In genomic region chr14:48869956-48870355, GRCm38 (mm10) we compare ENCODE assay signal across 27 mouse cellular contexts.
"Had no signal": no experiment of that assay in that cellular context is flagged by ENCODE, and none has a peak within 500 bp of the region (broad histone marks: within the 10 kb centered on the region; RNA-seq: fewer than 3 reads in every experiment).

No protein-coding gene starts in this region.

- H3K36me3 ChIP-seq: heart, embryonic 13.5 days; heart, embryonic 15.5 days; hindbrain, embryonic 13.5 days; hindbrain, embryonic 15.5 days; kidney, embryonic 15.5 days; limb, embryonic 13.5 days; limb, embryonic 15.5 days had no signal

- H3K9ac ChIP-seq: heart, embryonic 13.5 days; heart, embryonic 15.5 days; hindbrain, embryonic 13.5 days; hindbrain, embryonic 15.5 days; kidney, embryonic 15.5 days; limb, embryonic 13.5 days; limb, embryonic 15.5 days had no signal

- H3K9me3 ChIP-seq: heart, embryonic 13.5 days; heart, embryonic 15.5 days; hindbrain, embryonic 13.5 days; hindbrain, embryonic 15.5 days; kidney, embryonic 15.5 days; limb, embryonic 13.5 days; limb, embryonic 15.5 days had no signal

- ATAC-seq: forebrain, embryonic 16.5 days; hindbrain, postnatal 0 days; intestine, embryonic 16.5 days had no signal

- DNase-seq: gastrocnemius, adult 2 months; gastrocnemius, postnatal 10 days; gastrocnemius, postnatal 25 days; heart, adult 11 months; heart, adult 2 months; heart, postnatal 14 days; heart, postnatal 36 days; kidney, adult 11 months; kidney, adult 2 months; kidney, adult 9 months; kidney, postnatal 14 days; kidney, postnatal 36 days; layer of hippocampus, adult 9-11 months; layer of hippocampus, postnatal 36 days; left cerebral cortex, postnatal 4 days had no signal

- H3K4me1 ChIP-seq: heart, embryonic 13.5 days; heart, embryonic 15.5 days; hindbrain, embryonic 13.5 days; hindbrain, embryonic 15.5 days; kidney, embryonic 15.5 days; limb, embryonic 13.5 days; limb, embryonic 15.5 days had no signal

- H3K27me3 ChIP-seq: heart, embryonic 13.5 days; heart, embryonic 15.5 days; hindbrain, embryonic 13.5 days; hindbrain, embryonic 15.5 days; limb, embryonic 13.5 days; limb, embryonic 15.5 days had no signal

- H3K4me3 ChIP-seq: gastrocnemius, adult 2 months; heart, adult 2 months; heart, embryonic 13.5 days; heart, embryonic 15.5 days; hindbrain, embryonic 13.5 days; hindbrain, embryonic 15.5 days; kidney, embryonic 15.5 days; limb, embryonic 13.5 days; limb, embryonic 15.5 days had no signal

- H3K27ac ChIP-seq: gastrocnemius, adult 2 months; heart, adult 2 months; heart, embryonic 13.5 days; heart, embryonic 15.5 days; hindbrain, embryonic 13.5 days; hindbrain, embryonic 15.5 days; hindbrain, postnatal 0 days; kidney, embryonic 15.5 days; kidney, postnatal 0 days; limb, embryonic 13.5 days; limb, embryonic 15.5 days had no signal

- H3K4me2 ChIP-seq: heart, embryonic 11.5 days; heart, embryonic 13.5 days; heart, embryonic 15.5 days; hindbrain, embryonic 13.5 days; hindbrain, embryonic 15.5 days; kidney, embryonic 15.5 days; limb, embryonic 13.5 days; limb, embryonic 15.5 days had no signal
